Mouse (Mus musculus) kidney, postnatal 14 days (tissue): ENCODE measurements around the gene Timm8a1.
"Not testable (repeated sequence)": the region's sequence is repeated elsewhere in the genome, so short reads cannot be mapped to it uniquely, and the experiment has no call there.

Source experiments
- DNase-seq: peaks from one replicate; pipeline ENCODE4 v3.0.0; 2022; ENCODE audit warnings: mixed read lengths

Timm8a1 gene

DNA sequence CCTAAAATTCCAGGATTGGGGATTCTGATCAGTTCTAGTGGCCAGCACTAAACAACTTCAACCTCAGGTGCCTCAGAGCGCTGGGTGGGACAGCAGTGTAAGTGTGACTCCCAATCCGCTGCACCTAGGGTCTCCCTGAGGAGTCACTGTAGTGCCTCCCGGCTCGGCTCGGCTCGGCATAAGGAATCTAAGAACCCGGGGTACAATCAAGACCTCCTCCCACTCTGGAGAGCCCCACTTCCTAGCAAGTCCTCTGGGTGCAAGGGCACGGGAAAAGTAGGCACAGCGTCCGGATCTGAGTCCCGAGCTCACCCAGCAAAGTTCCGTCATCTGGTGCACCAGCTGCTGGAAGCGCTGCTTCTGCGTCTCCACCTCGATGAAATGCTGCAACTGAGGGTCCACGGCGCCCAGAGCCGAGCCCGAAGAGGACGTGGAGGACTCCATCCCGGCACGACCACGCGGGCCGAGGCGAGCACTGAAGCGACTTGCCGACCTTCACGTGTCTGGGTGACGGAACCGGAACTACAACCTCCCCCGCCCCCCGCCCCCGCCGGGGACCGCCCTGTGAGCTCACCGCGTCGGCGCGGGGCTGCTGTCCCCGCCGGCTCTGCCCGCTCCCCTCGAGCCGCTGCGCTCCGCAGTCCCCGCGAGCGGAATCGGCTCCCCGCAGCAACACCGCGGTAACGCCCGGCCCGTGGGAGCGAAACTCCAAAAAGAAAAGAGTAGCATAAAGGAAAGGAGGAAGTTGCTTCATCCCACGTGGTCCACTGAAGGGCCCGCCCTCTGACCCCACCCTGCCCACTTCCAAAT lies at the start of gene Timm8a1:
Timm8a1 (minus strand) TSS at position 721 of the 810 bp plus-strand sequence.
- peak; percentile 70 for DNase-seq

GRCm38 (mm10) chrX:134589836-134590235 lies 48.2 kb upstream of the Timm8a1 start:
- DNase-seq = no peak

DNA sequence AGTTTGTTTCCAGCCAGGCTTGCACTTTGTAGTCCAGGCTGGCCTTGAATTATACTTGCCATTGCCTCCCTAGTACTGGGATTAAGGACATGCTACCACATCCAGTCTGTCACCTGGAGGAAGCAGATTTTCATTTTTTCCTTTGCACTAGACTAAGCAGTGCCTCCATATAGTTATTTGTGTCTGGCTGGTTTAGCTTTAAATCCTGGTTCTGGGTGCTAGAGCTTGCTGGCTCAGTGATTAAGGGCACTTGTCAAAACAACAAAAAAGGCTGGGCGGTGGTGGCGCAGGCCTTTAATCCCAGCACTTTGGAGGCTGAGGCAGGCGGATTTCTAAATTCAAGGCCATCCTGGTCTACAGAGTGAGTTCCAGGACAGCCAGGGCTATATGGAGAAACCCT lies 47.3 kb upstream of the Timm8a1 start:
- no peak for DNase-seq

- DNase-seq = no peak
Measured at GRCm38 (mm10) chrX:134588261-134588660, 46.6 kb upstream of the Timm8a1 start.

DNA sequence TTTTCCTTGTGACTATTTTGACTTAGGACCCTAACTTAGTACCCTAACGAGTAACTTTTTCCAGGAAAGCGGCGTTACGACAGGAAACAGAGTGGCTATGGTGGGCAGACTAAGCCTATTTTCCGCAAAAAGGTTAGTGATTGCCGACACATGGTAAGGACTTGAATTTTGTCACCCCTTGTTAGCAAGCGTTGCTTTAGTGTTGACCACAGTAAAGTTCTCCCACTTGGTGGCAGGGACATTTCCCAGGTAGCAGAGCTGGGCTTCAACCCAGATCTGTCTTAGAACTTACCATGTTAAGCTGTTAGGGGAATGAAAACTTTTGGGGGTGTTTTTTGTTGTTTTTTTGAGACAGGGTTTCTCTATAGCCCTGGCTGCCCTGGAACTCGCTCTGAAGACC lies 44.8 kb upstream of the Timm8a1 start:
- DNase-seq = no peak

- DNase-seq = peak; percentile 92
Measured at GRCm38 (mm10) chrX:134585103-134586002, 43.7 kb upstream of the Timm8a1 start, which contains the start of gene Rpl36a. Gene Rpl36a, plus strand, starts transcription at chrX:134585654.

DNA sequence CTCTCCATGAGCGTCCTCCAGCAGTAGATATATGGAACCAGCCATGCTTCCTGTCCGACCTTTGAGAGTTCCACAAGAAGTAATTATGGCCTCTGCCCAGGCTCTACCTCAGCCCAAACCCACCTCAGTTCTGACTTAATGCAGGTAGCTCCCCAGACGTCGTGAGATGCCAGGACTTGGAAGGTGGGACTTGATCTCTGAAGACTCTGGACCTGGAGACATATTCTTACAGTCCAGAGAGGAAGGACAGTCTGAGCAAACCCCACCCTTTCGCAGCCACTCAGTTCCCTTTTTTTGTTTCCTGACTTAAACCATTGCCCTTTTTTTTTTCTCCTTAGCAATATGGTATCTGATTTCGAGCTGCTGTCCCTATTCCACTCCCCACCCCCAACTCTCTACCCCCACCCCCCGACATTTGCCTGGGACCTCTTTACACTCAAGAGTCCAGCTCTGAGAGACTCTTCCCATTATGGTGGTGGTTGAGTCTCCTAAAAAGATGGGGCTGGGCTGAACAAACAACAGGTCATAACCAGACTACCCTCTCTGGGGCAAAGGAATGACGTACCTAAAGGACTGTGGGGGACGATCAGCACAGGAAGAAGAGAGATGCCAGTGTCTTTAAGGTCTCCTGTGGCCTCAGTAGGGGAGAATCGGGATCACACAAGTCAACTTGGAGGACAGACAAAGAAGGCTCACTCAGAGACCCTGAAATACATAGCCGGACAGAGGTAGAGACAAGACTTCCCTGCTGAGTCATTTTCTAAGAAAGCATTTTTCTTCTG lies 41.4 kb upstream of the Timm8a1 start, which contains the start of gene Btk:
Btk (minus strand) TSS at position 683 of the 782 bp plus-strand sequence.
- DNase-seq = no peak

- DNase-seq = no peak
Measured at GRCm38 (mm10) chrX:134582270-134582669, 40.6 kb upstream of the Timm8a1 start.

DNA sequence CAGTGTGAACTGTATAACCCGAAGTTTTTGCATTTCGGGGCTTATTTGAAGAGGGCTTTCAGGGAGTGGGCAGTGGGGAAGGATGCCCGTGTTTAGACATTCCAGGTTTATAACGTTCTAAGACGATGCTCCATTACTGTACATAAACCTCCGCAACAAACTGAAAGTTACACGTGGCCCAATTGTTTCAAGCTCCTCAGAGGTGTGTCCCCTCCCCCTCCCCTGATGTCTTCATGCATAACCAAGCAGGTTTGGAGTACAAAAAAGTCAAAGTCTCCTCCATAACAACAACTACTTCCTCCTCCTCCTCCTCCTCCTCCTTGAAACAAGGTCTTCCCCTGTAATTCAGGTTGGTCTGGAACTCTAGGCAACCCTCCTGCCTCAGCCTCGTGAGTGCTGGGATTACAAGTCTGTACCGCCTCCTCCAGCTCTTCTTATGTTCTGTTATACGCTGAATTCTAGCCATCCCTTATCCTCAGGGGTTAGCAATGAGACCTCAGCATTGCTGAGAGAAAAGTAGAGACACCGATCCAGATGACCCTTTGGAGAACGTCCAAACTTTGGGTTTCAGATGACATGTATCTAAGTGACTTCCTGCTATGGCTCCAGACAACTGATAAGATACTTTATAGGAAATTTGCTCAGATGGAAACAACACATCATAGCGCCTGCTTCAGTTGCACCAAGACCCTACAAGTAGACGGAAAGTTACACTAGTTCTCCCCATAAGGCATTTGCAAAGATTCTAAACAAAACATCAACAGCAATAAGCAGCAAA lies 39.1 kb upstream of the Timm8a1 start:
- DNase-seq = no peak

DNA sequence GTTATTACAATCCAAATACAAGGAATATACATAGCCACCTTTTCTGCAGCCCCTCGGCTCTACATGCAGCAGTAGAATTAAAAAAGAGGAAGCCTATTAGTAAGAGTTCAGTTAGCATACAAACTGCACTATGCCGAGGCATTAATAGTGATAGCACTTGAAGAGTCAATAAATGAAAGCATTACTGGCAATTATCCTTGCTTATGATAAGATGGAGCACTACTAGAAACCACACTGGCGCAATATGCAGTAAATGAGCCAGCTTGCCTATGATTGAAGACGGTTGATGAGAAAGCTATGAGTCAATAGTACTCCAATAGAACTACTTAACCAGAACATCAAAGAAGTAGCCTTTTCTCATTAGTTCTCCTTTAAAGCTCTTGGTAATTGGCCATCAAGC lies 36.2 kb upstream of the Timm8a1 start:
- DNase-seq = no peak

GRCm38 (mm10) chrX:134566536-134567222 lies 25.0 kb upstream of the Timm8a1 start:
- DNase-seq = no peak

- DNase-seq = no peak
Measured at GRCm38 (mm10) chrX:134564326-134564725, 22.7 kb upstream of the Timm8a1 start.

DNA sequence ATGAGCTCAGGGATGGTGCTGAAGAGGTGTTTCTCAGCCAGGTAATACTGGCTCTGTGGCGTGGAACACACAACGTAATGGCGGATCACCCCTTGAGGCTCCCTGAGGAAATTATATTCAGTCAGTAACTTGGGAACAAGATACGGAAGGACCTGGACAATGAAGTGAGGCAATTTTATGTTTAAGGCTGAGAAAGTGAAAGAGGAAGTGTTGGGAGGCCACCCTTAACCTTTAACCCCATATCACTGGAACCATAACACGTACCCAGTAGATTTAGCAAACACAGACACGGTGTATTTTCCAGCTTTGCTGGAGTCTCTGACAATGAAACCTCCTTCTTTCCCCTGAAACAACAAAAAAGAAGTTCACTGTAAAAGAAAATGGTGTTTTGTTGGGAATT lies 12.8 kb upstream of the Timm8a1 start:
- no peak for DNase-seq

- no peak for DNase-seq
Measured at GRCm38 (mm10) chrX:134553326-134553725, 11.7 kb upstream of the Timm8a1 start.

- peak; percentile 27 for DNase-seq
Measured at GRCm38 (mm10) chrX:134550903-134551302, 9.2 kb upstream of the Timm8a1 start.

DNA sequence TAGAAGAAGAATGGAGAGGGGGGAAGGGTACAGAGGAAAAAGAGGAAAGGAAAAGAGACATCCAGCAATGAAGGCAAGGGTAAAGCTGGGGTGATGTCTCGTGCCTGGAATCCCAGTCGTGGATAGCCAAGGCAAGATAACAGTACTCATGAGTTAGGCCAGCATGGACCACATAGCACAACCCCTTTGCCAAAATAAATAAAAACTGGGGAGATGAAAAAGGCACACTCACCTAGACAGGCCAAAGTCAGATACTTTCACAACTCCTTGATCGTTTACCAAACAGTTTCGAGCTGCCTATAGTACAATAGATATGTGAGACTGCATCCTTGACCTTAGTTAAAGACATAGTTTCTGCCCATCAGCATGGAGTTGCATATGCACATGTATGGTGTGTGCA lies 5.7 kb upstream of the Timm8a1 start:
- no peak for DNase-seq

GRCm38 (mm10) chrX:134541955-134542308 lies 267 bp upstream of the Timm8a1 start:
- DNase-seq = no peak

DNA sequence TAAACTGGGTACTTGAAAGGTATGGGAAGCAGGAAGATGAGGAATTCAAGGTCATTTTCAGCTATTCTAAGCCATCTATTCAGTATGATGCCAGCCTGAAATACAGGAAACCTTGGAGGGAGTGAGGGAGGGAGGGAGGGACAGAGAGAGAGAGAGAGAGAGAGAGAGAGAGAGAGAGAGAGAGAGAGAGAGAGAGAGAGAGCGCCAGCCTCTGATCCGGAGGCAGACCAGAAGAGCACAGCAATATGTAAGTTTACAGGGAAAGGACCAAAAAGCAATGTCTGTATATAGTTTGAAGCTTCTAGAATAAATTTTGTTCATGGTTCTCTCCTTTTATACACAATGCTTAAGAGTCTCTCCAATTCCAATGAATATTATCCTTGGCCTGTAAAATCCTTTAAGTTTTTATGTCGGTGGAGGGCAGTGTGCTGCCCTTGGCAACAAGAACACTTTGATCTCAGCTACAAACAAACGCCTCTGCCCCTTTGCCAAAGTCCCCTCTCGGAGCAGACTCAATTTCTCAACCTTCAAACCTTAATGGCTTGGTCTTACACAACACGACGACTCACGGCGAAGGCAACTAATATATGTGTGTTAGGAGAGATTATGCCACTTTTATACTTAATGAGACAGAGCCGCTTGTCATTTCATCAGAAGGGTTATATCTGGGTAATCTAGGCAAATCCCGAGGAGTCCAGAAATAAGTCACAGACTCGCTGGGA lies 1.1 kb downstream of the Timm8a1 start:
- DNase-seq = peak; percentile 21

DNA sequence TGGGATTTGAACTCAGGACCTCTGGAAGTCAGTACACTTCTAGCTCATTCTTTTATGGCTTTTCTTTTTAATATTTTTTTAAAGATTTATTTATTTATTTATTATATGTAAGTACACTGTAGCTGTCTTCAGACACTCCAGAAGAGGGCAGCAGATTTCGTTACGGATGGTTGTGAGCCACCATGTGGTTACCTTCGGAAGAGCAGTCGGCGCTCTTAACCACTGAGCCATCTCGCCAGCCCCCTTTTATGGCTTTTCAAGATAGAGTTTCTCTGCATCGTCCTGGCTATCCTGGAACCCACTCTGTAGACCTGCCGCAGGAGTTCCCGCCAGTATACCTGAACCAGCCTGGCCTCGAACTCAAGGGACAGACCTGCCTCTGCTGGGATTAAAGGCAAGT lies 1.9 kb downstream of the Timm8a1 start:
- not testable (repeated sequence) for DNase-seq

DNA sequence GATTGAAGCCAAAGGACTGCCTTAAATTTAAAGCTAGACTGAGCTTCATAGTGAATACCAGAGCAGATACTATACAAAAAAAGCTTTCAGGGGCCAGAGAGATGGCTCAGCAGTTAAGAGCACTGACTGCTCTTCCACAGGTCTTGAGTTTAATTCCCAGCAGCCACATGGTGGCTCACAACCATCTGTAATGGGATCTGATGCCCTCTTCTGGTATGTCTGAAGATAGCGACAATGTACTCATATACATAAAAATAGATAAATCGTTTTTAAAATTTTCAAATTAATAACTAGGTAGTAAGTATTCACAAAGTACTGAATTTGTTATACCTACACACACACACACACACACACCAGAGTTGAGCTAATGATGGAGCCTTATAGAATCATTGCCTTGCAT lies 8.3 kb downstream of the Timm8a1 start:
- DNase-seq = no peak

GRCm38 (mm10) chrX:134525260-134525659 lies 16.4 kb downstream of the Timm8a1 start:
- DNase-seq = no peak
